Mouse (Mus musculus): ENCODE measurements around the gene Iscu.

- TF ChIP-seq CTCF (IDR thresholded peaks at IDR 0.05; ENCODE audit: low read depth), result no peak
- no peak for TF ChIP-seq EP300 (IDR thresholded peaks at IDR 0.05; ENCODE audit: low read depth)
These were observed 23.8 kb upstream of the Iscu start for GRCm38 (mm10) chr5:113748556-113749331.

All from liver, postnatal 0 days (tissue).